Mouse (Mus musculus): Measurements from ENCODE around the gene Krtap4-7. TPM values are rescaled to one million over a fixed set of nuclear protein-coding genes. Genes with fewer than 3 reads are reported as not detected.
"Not testable (repeated sequence)": the region's sequence is repeated elsewhere in the genome, so short reads cannot be mapped to it uniquely, and the experiment has no call there.

Gene Krtap4-7
- polyA plus RNA-seq, 1 experiment from 2014 or later, result not detected

DNA sequence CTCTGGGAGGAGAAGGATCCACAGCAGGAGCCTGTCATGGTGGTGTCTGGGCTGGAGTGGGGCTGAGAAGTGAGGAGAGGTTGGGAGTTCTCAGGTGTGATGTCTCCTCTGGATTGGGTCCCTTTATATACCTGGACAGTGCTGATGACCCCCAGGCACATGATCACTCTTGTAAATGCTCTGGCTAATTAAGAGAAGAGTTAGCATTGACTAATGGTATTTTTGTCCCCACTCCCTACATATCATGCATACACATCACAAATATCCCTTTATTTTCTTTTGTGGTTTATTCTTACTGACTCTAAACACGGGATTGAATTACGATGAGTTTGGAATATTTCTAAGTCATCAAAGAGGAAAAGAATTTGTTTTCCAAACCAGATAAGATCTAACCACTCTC is 23.6 kb downstream of the Krtap4-7 start, which contains the start of gene Gm11562:
Gm11562 (minus strand) TSS at position 101 of the 400 bp plus-strand sequence.
- no peaks in the 10 kb centered on the region for H3K4me1 ChIP-seq (ENCODE audit: control insufficient read depth, insufficient read depth, low read length)
- 94% methylated on average over 2 of the region's 2 CpGs for WGBS
- H3K27me3 ChIP-seq (ENCODE audit: control insufficient read depth, insufficient read depth, low read depth, low read length), result no peaks in the 10 kb centered on the region
- no peaks in the 10 kb centered on the region for H3K36me3 ChIP-seq (ENCODE audit: control insufficient read depth, insufficient read depth, low read length)
- H3K4me2 ChIP-seq (ENCODE audit: low read length), result no peak within 1 kb of the TSS
- no peak for ATAC-seq
- H3K9me3 ChIP-seq (replicated peaks; ENCODE audit: control insufficient read depth, low read length, poor library complexity, severe bottlenecking), result no peaks in the 10 kb centered on the region
- H3K27ac ChIP-seq (ENCODE audit: low read length), result no peak within 1 kb of the TSS
- no peak within 1 kb of the TSS for H3K4me3 ChIP-seq (ENCODE audit: low read depth, low read length)
- no peak within 1 kb of the TSS for H3K9ac ChIP-seq (ENCODE audit: low read depth, low read length)

DNA sequence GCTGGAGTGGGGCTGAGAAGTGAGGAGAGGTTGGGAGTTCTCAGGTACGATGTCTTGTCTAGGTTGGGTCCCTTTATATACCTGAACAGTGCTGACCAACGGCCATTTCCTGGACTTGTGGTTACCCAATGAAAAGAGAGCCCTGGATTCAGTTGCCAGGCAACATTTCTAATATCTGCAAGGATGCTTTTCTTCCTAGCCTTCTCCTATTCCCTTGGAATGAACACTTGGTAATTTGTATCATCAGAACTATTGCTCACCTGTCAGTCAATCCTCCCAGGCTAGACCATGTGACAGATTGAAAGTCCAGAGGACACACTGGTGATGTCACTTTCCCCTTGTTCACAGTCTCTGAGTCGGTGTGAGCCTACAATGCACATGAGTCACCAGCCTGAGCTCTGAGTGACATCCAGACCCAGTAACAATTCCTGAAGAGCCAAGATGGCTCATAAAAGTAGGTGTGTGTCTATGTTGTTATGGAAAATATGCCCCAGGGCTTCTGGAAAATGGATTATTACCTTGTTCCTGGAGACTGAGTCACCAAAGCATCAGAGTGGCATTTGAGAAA is 29.0 kb downstream of the Krtap4-7 start, which contains the start of gene Krtap2-4:
Krtap2-4 (minus strand) TSS at position 51 of the 568 bp plus-strand sequence.
- ATAC-seq, result no peak
- no peak within 1 kb of the TSS for H3K27ac ChIP-seq (ENCODE audit: low read length)
- 73% methylated on average over 3 of the region's 3 CpGs for WGBS

DNA sequence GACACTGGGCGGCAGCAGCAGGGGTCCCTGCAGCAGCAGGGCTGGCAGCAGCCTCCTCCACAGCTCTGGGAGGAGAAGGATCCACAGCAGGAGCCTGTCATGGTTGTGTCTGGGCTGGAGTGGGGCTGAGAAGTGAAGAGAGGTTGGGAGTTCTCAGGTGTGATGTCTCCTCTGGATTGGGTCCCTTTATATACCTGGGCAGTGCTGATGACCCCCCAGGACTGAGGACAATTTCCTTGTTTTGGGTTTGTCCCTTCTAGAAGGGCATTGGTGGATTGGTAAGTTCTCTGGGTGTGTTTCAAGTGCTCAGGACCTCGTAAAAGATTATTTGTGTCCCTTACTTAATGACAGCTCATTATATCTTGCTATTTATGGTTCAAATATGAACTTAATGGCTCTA is 33.8 kb downstream of the Krtap4-7 start, which contains the start of gene Gm11937:
Gm11937 (minus strand) TSS at position 101 of the 400 bp plus-strand sequence.
- H3K4me1 ChIP-seq (ENCODE audit: control insufficient read depth, insufficient read depth, low read length); H3K27ac ChIP-seq (ENCODE audit: low read length); H3K27me3 ChIP-seq (ENCODE audit: control insufficient read depth, insufficient read depth, low read depth, low read length); H3K4me3 ChIP-seq (ENCODE audit: low read depth, low read length); ATAC-seq; H3K4me2 ChIP-seq (ENCODE audit: low read length); H3K9ac ChIP-seq (ENCODE audit: low read depth, low read length); H3K9me3 ChIP-seq (replicated peaks; ENCODE audit: control insufficient read depth, low read length, poor library complexity, severe bottlenecking); H3K36me3 ChIP-seq (ENCODE audit: control insufficient read depth, insufficient read depth, low read length): not testable (repeated sequence)
- 77% methylated on average over 1 of the region's 2 CpGs for WGBS

More for the DNA sequence above, 29.0 kb downstream of the Krtap4-7 start, which contains the start of gene Krtap2-4:
- no peak within 1 kb of the TSS for H3K4me3 ChIP-seq (ENCODE audit: low read depth, low read length)
- H3K4me2 ChIP-seq (ENCODE audit: low read length), result no peak within 1 kb of the TSS
- no peaks in the 10 kb centered on the region for H3K27me3 ChIP-seq (ENCODE audit: control insufficient read depth, insufficient read depth, low read depth, low read length)
- no peaks in the 10 kb centered on the region for H3K4me1 ChIP-seq (ENCODE audit: control insufficient read depth, insufficient read depth, low read length)
- H3K36me3 ChIP-seq (ENCODE audit: control insufficient read depth, insufficient read depth, low read length), result no peaks in the 10 kb centered on the region
- H3K9me3 ChIP-seq (replicated peaks; ENCODE audit: control insufficient read depth, low read length, poor library complexity, severe bottlenecking), result no peaks in the 10 kb centered on the region
- H3K9ac ChIP-seq (ENCODE audit: low read depth, low read length), result no peak within 1 kb of the TSS

DNA sequence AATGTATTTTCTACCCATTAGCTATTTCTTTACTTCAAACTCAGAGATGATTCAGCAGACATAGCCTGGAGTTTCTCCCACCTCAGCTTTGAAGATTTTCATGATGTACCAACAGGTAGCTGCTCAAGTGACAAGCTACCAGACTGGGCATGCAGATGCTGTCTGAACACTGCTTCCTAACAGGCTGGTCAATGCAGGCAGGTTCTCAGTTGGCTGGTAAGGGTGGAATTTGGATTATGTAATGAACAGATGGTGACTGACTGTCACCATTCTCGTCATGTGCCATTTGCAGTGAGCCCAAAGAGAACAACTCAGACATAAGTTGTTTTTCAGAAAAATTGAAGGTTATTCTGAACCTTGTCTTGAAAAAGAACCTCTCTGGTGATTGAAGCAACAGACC is 34.8 kb downstream of the Krtap4-7 start:
- no peak for ATAC-seq
- no peaks in the 10 kb centered on the region for H3K4me1 ChIP-seq (ENCODE audit: control insufficient read depth, insufficient read depth, low read length)
- no peak overlapping the region for H3K4me2 ChIP-seq (ENCODE audit: low read length)
- WGBS, result 75% methylated on average over 1 of the region's 1 CpGs
- H3K4me3 ChIP-seq (ENCODE audit: low read depth, low read length), result no peak overlapping the region
- no peak overlapping the region for H3K27ac ChIP-seq (ENCODE audit: low read length)
- H3K9me3 ChIP-seq (replicated peaks; ENCODE audit: control insufficient read depth, low read length, poor library complexity, severe bottlenecking), result no peaks in the 10 kb centered on the region
- H3K9ac ChIP-seq (ENCODE audit: low read depth, low read length), result no peak overlapping the region
- H3K36me3 ChIP-seq (ENCODE audit: control insufficient read depth, insufficient read depth, low read length), result no peaks in the 10 kb centered on the region
- H3K27me3 ChIP-seq (ENCODE audit: control insufficient read depth, insufficient read depth, low read depth, low read length), result no peaks in the 10 kb centered on the region

DNA sequence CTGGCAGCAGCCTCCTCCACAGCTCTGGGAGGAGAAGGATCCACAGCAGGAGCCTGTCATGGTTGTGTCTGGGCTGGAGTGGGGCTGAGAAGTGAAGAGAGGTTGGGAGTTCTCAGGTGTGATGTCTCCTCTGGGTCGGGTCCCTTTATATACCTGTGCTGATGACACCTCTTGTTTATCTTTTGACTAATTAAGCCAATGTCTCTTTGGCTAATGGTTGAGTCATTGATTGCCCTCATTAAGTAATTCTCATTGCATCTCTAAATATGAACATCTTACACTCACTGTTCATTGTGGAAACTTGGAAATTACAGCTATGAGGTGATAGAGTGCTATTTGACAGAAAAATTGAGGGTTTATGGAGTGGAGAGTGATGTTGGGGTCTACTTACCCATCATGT is 40.7 kb downstream of the Krtap4-7 start, which contains the start of gene Gm11938:
Gm11938 (minus strand) TSS at position 101 of the 400 bp plus-strand sequence.
- not testable (repeated sequence) for H3K27ac ChIP-seq (ENCODE audit: low read length); H3K4me2 ChIP-seq (ENCODE audit: low read length); H3K4me1 ChIP-seq (ENCODE audit: control insufficient read depth, insufficient read depth, low read length); H3K9me3 ChIP-seq (replicated peaks; ENCODE audit: control insufficient read depth, low read length, poor library complexity, severe bottlenecking); H3K9ac ChIP-seq (ENCODE audit: low read depth, low read length); H3K4me3 ChIP-seq (ENCODE audit: low read depth, low read length); H3K27me3 ChIP-seq (ENCODE audit: control insufficient read depth, insufficient read depth, low read depth, low read length); ATAC-seq; H3K36me3 ChIP-seq (ENCODE audit: control insufficient read depth, insufficient read depth, low read length)
- 85% methylated on average over 1 of the region's 1 CpGs for WGBS

DNA sequence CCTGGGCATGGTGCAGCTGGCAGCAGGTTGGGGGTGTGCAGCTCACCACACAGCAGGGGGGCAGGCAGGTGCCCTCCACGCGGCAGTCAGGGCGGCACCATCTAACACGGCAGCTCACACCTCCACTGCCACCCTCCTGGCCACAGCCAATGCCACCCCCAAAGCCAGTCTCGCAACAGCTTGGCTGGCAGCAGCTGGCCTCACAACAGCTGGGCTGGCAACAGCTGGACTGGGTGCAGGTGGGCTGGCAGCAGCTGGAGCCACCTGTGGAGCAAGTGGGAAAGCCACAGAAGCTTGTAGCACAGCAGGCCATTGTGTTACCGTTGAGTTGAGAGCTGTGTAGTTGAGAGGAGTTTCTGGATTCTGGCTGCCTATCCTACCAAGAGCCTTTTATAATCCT is 46.1 kb downstream of the Krtap4-7 start, which contains the start of gene Krtap9-3:
Krtap9-3 (minus strand) TSS at position 364 of the 400 bp plus-strand sequence.
- H3K4me3 ChIP-seq (ENCODE audit: low read depth, low read length); H3K9ac ChIP-seq (ENCODE audit: low read depth, low read length); H3K27me3 ChIP-seq (ENCODE audit: control insufficient read depth, insufficient read depth, low read depth, low read length); H3K9me3 ChIP-seq (replicated peaks; ENCODE audit: control insufficient read depth, low read length, poor library complexity, severe bottlenecking); H3K36me3 ChIP-seq (ENCODE audit: control insufficient read depth, insufficient read depth, low read length); H3K27ac ChIP-seq (ENCODE audit: low read length); ATAC-seq; H3K4me1 ChIP-seq (ENCODE audit: control insufficient read depth, insufficient read depth, low read length); H3K4me2 ChIP-seq (ENCODE audit: low read length): not testable (repeated sequence)
- 76% methylated on average over 6 of the region's 6 CpGs for WGBS

Other genes with a start within 250 kb of the Krtap4-7 start
- 0.14 TPM in 1 of 2 replicates, not detected in the other for gene Krt12, start 221.8 kb downstream of the Krtap4-7 start, polyA plus RNA-seq (2015; fragmentation: Nextera tagmentation; extraction: Ambion mirVana)
- gene Krt20, start 205.9 kb downstream of the Krtap4-7 start, polyA plus RNA-seq (2015; fragmentation: Nextera tagmentation; extraction: Ambion mirVana), result 0.21 and 0.34 TPM in 2 replicates
- 0.11 TPM in 1 of 2 replicates, not detected in the other for gene Krt23, start 151.0 kb downstream of the Krtap4-7 start, polyA plus RNA-seq (2015; fragmentation: Nextera tagmentation; extraction: Ambion mirVana)
- not detected in 2 replicates for gene Krt39, start 122.8 kb downstream of the Krtap4-7 start, polyA plus RNA-seq (2015; fragmentation: Nextera tagmentation; extraction: Ambion mirVana)
- gene Krt40, start 100.9 kb downstream of the Krtap4-7 start, polyA plus RNA-seq (2015; fragmentation: Nextera tagmentation; extraction: Ambion mirVana), result not detected in 2 replicates
- gene Krtap3-3, start 93.2 kb downstream of the Krtap4-7 start, polyA plus RNA-seq (2015; fragmentation: Nextera tagmentation; extraction: Ambion mirVana), result not detected in 2 replicates
- gene Krtap3-2, start 87.2 kb downstream of the Krtap4-7 start, polyA plus RNA-seq (2015; fragmentation: Nextera tagmentation; extraction: Ambion mirVana), result not detected in 2 replicates
- not detected in 2 replicates for gene Gm11939, start 84.6 kb downstream of the Krtap4-7 start, polyA plus RNA-seq (2015; fragmentation: Nextera tagmentation; extraction: Ambion mirVana)
- not detected in 2 replicates for gene Krtap3-1, start 77.5 kb downstream of the Krtap4-7 start, polyA plus RNA-seq (2015; fragmentation: Nextera tagmentation; extraction: Ambion mirVana)
- not detected in 2 replicates for gene Krtap1-5, start 63.1 kb downstream of the Krtap4-7 start, polyA plus RNA-seq (2015; fragmentation: Nextera tagmentation; extraction: Ambion mirVana)
- gene Krtap1-4, start 60.4 kb downstream of the Krtap4-7 start, polyA plus RNA-seq (2015; fragmentation: Nextera tagmentation; extraction: Ambion mirVana), result not detected in 2 replicates
- not detected in 2 replicates for gene Krtap1-3, start 52.8 kb downstream of the Krtap4-7 start, polyA plus RNA-seq (2015; fragmentation: Nextera tagmentation; extraction: Ambion mirVana)
- gene Krtap9-3, start 46.0 kb downstream of the Krtap4-7 start, polyA plus RNA-seq (2015; fragmentation: Nextera tagmentation; extraction: Ambion mirVana), result not detected in 2 replicates
- not detected in 2 replicates for gene Gm11938, start 40.8 kb downstream of the Krtap4-7 start, polyA plus RNA-seq (2015; fragmentation: Nextera tagmentation; extraction: Ambion mirVana)
- gene Gm11937, start 33.9 kb downstream of the Krtap4-7 start, polyA plus RNA-seq (2015; fragmentation: Nextera tagmentation; extraction: Ambion mirVana), result not detected in 2 replicates
- not detected in 2 replicates for gene Krtap2-4, start 29.2 kb downstream of the Krtap4-7 start, polyA plus RNA-seq (2015; fragmentation: Nextera tagmentation; extraction: Ambion mirVana)
- gene Gm11562, start 23.7 kb downstream of the Krtap4-7 start, polyA plus RNA-seq (2015; fragmentation: Nextera tagmentation; extraction: Ambion mirVana), result not detected in 2 replicates
- gene Krtap4-1, start 15.9 kb downstream of the Krtap4-7 start, polyA plus RNA-seq (2015; fragmentation: Nextera tagmentation; extraction: Ambion mirVana), result not detected in 2 replicates
- gene Krtap4-2, start 9.0 kb downstream of the Krtap4-7 start, polyA plus RNA-seq (2015; fragmentation: Nextera tagmentation; extraction: Ambion mirVana), result 0.25 TPM in 1 of 2 replicates, not detected in the other
- gene Gm11555, start 6.1 kb upstream of the Krtap4-7 start, polyA plus RNA-seq (2015; fragmentation: Nextera tagmentation; extraction: Ambion mirVana), result not detected in 2 replicates
- gene Gm11563, start 14.9 kb upstream of the Krtap4-7 start, polyA plus RNA-seq (2015; fragmentation: Nextera tagmentation; extraction: Ambion mirVana), result not detected in 2 replicates
- gene Krtap4-6, start 21.9 kb upstream of the Krtap4-7 start, polyA plus RNA-seq (2015; fragmentation: Nextera tagmentation; extraction: Ambion mirVana), result not detected in 2 replicates
- gene Gm14190, start 46.7 kb upstream of the Krtap4-7 start, polyA plus RNA-seq (2015; fragmentation: Nextera tagmentation; extraction: Ambion mirVana), result not detected in 2 replicates
- gene Gm14180, start 90.2 kb upstream of the Krtap4-7 start, polyA plus RNA-seq (2015; fragmentation: Nextera tagmentation; extraction: Ambion mirVana), result not detected in 2 replicates
- not detected in 2 replicates for gene Gm11595, start 128.8 kb upstream of the Krtap4-7 start, polyA plus RNA-seq (2015; fragmentation: Nextera tagmentation; extraction: Ambion mirVana)
- not detected in 2 replicates for gene Krtap4-8, start 136.6 kb upstream of the Krtap4-7 start, polyA plus RNA-seq (2015; fragmentation: Nextera tagmentation; extraction: Ambion mirVana)
- gene Krtap4-9, start 141.1 kb upstream of the Krtap4-7 start, polyA plus RNA-seq (2015; fragmentation: Nextera tagmentation; extraction: Ambion mirVana), result not detected in 2 replicates
- not detected in 2 replicates for gene Gm11596, start 149.4 kb upstream of the Krtap4-7 start, polyA plus RNA-seq (2015; fragmentation: Nextera tagmentation; extraction: Ambion mirVana)
- gene Gm11569, start 154.8 kb upstream of the Krtap4-7 start, polyA plus RNA-seq (2015; fragmentation: Nextera tagmentation; extraction: Ambion mirVana), result not detected in 2 replicates
- gene Gm11554, start 160.4 kb upstream of the Krtap4-7 start, polyA plus RNA-seq (2015; fragmentation: Nextera tagmentation; extraction: Ambion mirVana), result not detected in 2 replicates
- gene Krtap4-13, start 165.8 kb upstream of the Krtap4-7 start, polyA plus RNA-seq (2015; fragmentation: Nextera tagmentation; extraction: Ambion mirVana), result not detected in 2 replicates
- not detected in 2 replicates for gene Gm11564, start 171.6 kb upstream of the Krtap4-7 start, polyA plus RNA-seq (2015; fragmentation: Nextera tagmentation; extraction: Ambion mirVana)
- not detected in 2 replicates for gene 2300003K06Rik, start 194.0 kb upstream of the Krtap4-7 start, polyA plus RNA-seq (2015; fragmentation: Nextera tagmentation; extraction: Ambion mirVana)
- not detected in 2 replicates for gene Krtap4-16, start 207.5 kb upstream of the Krtap4-7 start, polyA plus RNA-seq (2015; fragmentation: Nextera tagmentation; extraction: Ambion mirVana)
- gene Gm11568, start 213.8 kb upstream of the Krtap4-7 start, polyA plus RNA-seq (2015; fragmentation: Nextera tagmentation; extraction: Ambion mirVana), result not detected in 2 replicates
- not detected in 2 replicates for gene Gm11559, start 220.4 kb upstream of the Krtap4-7 start, polyA plus RNA-seq (2015; fragmentation: Nextera tagmentation; extraction: Ambion mirVana)
- not detected in 2 replicates for gene Krtap9-1, start 229.3 kb upstream of the Krtap4-7 start, polyA plus RNA-seq (2015; fragmentation: Nextera tagmentation; extraction: Ambion mirVana)
- not detected in 2 replicates for gene Gm11567, start 235.1 kb upstream of the Krtap4-7 start, polyA plus RNA-seq (2015; fragmentation: Nextera tagmentation; extraction: Ambion mirVana)

All from midbrain, embryonic 16.5 days (tissue).